Mouse (Mus musculus): ENCODE data around the gene Eif3k. TPM values are rescaled to one million over a fixed set of nuclear protein-coding genes. Genes with fewer than 3 reads are reported as not detected.
A peak's percentile ranks its signal among the peaks of the same experiment; 100 is the strongest.

The Eif3k gene
- polyA plus RNA-seq, 1 experiment = 228 TPM

DNA sequence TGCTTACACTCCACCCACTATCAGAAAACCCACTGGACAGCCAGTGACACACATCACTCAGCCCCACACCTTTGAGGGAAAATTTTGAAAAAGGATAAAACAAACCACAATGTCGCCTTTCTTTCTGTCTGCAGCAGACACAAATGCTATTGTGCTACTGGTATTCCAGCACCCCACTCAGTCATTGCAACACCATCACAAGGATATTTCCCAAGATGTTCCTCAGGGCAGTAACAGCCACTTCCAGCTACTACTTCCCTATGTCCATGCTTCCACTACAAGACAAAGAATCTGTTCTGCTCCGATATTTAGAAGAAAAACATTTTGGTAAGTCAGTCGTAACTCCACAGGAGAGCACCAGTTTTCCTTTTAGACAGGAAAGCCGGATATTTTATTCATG is 26.9 kb downstream of the Eif3k start:
- Histone ChIP-seq H3K4me3 (ENCODE audit: insufficient read depth, low read length) (no peak overlapping the region), H3K27ac (ENCODE audit: insufficient read depth, low read depth, low read length) (peak overlapping the region; percentile 39), H3K4me1 (ENCODE audit: control insufficient read depth, insufficient read depth, low read length) (peaks cover 75% of the 10 kb centered on the region)
- no peak for TF ChIP-seq CTCF (IDR thresholded peaks at IDR 0.05; ENCODE audit: low read depth, low read length)
- no peak for TF ChIP-seq POLR2A (IDR thresholded peaks at IDR 0.05; ENCODE audit: borderline replicate concordance, low read depth, low read length)

DNA sequence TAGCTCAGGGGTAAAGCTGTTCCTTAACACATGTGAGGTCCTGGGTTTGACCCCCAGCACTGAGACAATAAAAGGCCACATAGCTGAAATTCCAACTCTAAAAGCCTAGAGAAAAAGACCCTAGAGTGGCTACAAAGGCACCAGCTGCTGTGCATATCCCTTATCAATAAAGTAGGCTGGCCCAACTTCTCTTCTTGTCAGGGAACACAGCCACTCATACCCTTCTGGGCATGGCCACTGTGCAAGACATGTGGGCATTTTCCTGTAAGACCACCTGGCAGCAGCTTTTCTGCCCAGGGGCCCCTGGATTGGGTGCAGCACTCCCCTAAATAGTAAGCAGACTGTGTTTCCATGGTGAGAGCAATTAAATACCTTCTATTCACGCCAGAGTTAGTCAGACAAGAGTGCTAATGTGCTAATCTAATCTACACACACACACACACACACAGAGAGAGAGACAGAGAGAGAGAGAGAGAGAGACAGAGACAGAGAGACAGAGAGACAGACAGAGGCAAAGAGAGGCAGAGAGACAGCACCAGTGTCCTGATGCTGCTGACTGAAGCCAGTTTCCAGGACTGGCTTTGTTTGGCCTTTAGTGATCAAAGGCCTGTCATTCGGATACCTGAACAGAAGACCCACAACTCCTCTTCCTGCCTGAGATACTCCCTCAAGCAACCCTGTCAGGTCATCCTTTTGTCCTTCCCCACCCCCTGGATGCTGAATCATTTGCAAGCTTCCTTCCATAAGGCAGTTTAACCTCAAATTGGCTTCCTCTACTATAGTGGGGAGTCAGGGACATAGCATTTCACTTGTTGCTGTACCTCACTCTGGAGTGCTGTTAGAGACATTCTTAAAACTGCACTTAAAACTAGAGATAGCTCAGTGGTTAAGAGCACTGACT is 27.9 kb downstream of the Eif3k start:
- Histone ChIP-seq H3K4me1 (ENCODE audit: control insufficient read depth, insufficient read depth, low read length) (peaks cover 70% of the 10 kb centered on the region), H3K27ac (ENCODE audit: insufficient read depth, low read depth, low read length) (no peak overlapping the region), H3K4me3 (ENCODE audit: insufficient read depth, low read length) (no peak overlapping the region)
- TF ChIP-seq POLR2A (IDR thresholded peaks at IDR 0.05; ENCODE audit: borderline replicate concordance, low read depth, low read length) = no peak

DNA sequence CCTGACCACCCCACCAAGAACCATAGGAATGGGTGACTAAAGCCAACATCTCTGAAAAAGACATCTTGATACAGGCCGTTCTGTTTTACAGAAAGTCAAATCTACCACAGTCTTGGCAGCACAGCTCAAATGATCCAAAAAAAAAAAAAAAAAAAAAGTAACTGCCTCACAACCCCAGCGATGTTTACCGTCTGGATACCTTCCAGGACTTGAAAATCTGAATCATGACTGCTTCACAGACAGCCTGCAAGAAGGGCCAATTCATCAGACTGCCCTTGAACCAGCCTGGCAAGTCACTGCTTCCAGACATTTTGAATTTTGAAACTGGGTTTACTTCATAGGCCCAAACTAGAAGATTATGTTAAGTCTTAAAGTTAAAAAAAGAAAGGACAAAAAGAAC is 28.9 kb downstream of the Eif3k start:
- H3K27ac ChIP-seq (ENCODE audit: insufficient read depth, low read depth, low read length) = no peak overlapping the region
- TF ChIP-seq POLR2A (IDR thresholded peaks at IDR 0.05; ENCODE audit: borderline replicate concordance, low read depth, low read length) (no peak), CTCF (IDR thresholded peaks at IDR 0.05; ENCODE audit: low read depth, low read length) (no peak)
- no peak overlapping the region for H3K4me3 ChIP-seq (ENCODE audit: insufficient read depth, low read length)
- H3K4me1 ChIP-seq (ENCODE audit: control insufficient read depth, insufficient read depth, low read length) = peaks cover 64% of the 10 kb centered on the region

DNA sequence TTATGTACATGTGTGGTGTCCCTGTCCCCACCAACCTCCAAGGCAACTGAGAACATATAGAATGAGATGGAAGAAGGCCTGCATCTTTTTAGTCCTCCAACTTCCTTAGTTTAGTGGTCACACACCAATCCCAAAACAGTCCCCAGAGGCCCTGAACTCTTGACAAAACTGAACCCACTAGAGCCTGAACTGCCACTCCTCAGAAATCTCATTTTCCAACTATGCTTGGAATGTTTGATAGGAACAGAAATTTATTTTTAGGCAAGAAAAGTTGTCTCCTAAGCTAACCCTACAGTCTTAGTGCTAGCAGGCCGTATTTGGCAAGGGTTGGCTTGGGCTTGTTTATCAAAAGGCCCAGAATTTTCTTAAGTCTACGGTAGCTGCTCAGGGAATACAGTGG is 29.9 kb downstream of the Eif3k start:
- Histone ChIP-seq H3K4me3 (ENCODE audit: insufficient read depth, low read length) (no peak overlapping the region), H3K27ac (ENCODE audit: insufficient read depth, low read depth, low read length) (no peak overlapping the region), H3K4me1 (ENCODE audit: control insufficient read depth, insufficient read depth, low read length) (peaks cover 66% of the 10 kb centered on the region)
- no peak for TF ChIP-seq POLR2A (IDR thresholded peaks at IDR 0.05; ENCODE audit: borderline replicate concordance, low read depth, low read length)
- TF ChIP-seq CTCF (IDR thresholded peaks at IDR 0.05; ENCODE audit: low read depth, low read length) = no peak

DNA sequence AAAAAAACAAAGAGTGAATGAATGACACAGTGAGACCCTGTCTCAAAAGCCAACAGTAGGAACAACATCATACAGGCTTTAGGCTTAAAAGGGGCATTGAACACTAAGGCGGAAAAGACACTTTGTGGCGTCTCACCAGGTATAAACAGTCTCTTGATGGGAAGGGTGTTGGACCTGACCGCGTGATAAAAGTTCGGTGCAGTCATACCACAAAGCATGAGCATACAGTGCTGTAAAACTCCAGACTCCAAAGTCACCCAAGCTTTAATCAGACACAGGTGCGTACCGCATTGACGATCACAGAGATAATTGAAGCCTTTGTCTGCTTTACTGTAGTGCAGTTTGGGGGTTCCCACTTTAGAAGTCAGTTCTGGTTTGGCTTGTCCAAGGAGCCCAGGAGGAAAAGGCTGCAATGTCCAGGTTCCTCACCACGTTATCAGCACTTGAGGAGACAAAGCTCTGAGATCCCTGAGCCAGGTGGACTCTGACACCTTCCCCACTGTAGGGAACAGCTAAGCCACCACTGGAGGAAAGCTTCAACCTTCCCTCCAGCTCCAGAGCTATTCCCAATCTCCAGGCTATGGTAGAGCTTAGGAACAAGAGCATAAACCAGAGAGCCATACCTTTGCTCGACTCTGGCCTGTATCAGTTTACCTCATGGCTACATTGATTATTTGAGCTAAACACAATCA is 31.2 kb downstream of the Eif3k start:
- peaks cover 74% of the 10 kb centered on the region for H3K4me1 ChIP-seq (ENCODE audit: control insufficient read depth, insufficient read depth, low read length)

DNA sequence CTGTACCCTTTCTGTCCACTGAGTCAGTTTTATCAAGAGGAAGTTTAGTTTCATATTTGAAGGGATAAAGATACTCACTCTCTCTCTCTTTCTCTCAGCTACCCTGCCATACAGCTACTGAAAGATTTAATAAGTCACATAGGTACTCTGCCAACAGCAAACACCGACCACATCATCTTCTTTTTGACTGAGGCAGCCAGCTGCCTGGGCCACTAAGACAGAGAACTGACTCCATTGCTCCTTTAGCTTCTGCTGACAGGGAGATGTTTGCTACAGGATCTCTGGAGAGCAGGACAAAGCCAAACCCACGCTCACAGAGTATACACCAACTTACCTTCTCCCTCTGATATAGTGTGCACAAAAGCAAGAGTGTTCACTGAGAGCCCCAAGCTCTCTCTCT is 32.4 kb downstream of the Eif3k start:
- TF ChIP-seq POLR2A (IDR thresholded peaks at IDR 0.05; ENCODE audit: borderline replicate concordance, low read depth, low read length) (no peak), CTCF (IDR thresholded peaks at IDR 0.05; ENCODE audit: low read depth, low read length) (no peak)
- Histone ChIP-seq H3K4me1 (ENCODE audit: control insufficient read depth, insufficient read depth, low read length) (peaks cover 72% of the 10 kb centered on the region), H3K27ac (ENCODE audit: insufficient read depth, low read depth, low read length) (no peak overlapping the region), H3K4me3 (ENCODE audit: insufficient read depth, low read length) (no peak overlapping the region)

More for the DNA sequence above, 31.2 kb downstream of the Eif3k start:
- Histone ChIP-seq H3K4me3 (ENCODE audit: insufficient read depth, low read length) (no peak overlapping the region), H3K27ac (ENCODE audit: insufficient read depth, low read depth, low read length) (no peak overlapping the region)
- TF ChIP-seq POLR2A (IDR thresholded peaks at IDR 0.05; ENCODE audit: borderline replicate concordance, low read depth, low read length) (no peak), CTCF (IDR thresholded peaks at IDR 0.05; ENCODE audit: low read depth, low read length) (no peak)

DNA sequence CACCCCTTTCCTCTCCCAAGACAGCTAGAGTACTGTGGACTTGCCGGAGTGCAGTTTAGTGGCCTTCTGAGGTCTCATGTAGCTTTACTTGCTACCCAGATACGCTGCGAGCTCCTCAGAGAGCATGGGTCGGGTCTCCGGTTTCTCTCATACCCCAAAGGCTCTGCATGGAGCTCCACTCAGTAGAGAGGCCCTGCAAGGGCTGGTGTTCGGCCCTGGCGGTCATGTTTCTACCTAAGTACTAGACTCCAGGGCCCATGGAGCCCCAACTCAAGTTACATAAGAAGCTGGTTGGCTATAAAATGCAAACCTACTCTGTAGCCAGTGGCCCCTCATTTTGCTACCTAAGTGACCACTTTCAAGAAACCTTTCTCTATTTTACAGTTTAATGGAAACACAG is 32.9 kb downstream of the Eif3k start:
- Histone ChIP-seq H3K27ac (ENCODE audit: insufficient read depth, low read depth, low read length) (no peak overlapping the region), H3K4me1 (ENCODE audit: control insufficient read depth, insufficient read depth, low read length) (peaks cover 70% of the 10 kb centered on the region), H3K4me3 (ENCODE audit: insufficient read depth, low read length) (no peak overlapping the region)
- TF ChIP-seq CTCF (IDR thresholded peaks at IDR 0.05; ENCODE audit: low read depth, low read length) (no peak), POLR2A (IDR thresholded peaks at IDR 0.05; ENCODE audit: borderline replicate concordance, low read depth, low read length) (no peak)

DNA sequence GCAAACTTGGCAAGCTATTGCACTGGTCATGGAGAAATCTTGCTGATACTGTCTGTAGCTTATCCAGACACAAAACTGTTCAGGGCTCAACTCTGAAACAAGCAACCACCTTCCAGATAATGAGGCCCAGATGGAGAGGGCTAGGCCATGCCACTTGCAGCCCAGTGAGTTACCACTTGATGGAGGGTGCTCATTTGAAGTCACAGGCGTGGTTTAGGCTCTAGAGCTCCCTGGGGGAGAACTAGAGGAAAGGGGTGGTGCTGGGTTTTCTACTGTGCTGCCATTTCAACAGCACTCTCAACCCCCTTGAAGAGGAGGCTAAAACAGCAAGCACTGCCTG is 35.4 kb downstream of the Eif3k start:
- Histone ChIP-seq H3K4me3 (ENCODE audit: insufficient read depth, low read length) (no peak overlapping the region), H3K27ac (ENCODE audit: insufficient read depth, low read depth, low read length) (no peak overlapping the region), H3K4me1 (ENCODE audit: control insufficient read depth, insufficient read depth, low read length) (peaks cover 49% of the 10 kb centered on the region)
- TF ChIP-seq CTCF (IDR thresholded peaks at IDR 0.05; ENCODE audit: low read depth, low read length) = no peak
- no peak for TF ChIP-seq POLR2A (IDR thresholded peaks at IDR 0.05; ENCODE audit: borderline replicate concordance, low read depth, low read length)

DNA sequence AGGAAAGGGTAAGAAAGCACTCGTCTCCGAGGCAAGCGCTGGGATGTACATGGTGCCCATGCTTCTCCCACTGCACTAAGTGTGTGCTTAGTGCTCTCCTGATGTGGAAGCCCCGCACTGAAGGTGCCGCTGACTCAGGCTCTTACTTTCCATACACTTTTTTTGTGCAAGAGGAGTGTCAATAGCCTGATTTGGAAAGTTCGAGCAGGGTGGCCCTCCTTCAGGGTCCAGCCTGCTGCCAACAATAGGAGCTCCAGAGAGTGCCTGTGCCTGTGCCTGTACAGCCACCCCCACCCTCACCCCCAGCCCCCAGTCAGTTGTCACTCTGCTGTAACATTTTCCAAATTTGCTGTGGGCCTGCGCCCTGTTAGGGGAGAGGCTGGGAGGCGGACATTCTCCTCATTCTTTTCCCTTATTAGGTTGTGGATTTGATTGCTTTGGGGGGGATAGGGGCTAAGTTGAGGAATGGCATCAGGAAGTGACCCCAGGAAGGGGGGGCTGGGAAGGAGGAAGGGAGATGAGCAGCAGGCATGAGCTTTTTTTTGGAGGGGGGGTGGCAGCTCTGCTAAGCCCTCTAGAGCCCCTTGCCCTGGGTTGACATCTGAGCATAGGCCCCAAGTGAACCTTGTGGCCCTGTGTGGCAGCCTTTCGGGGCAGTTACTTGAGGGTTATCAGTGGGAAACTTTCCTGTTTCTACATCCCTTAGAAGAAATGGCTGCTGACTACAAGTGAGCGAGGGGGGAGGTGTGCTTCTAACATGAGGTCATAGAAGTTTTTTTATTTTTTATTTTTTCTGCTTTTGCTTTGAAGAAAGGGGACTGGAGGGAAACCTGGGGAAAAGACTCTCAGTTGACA is 36.0 kb downstream of the Eif3k start:
- H3K4me3 ChIP-seq (ENCODE audit: insufficient read depth, low read length) = no peak overlapping the region
- TF ChIP-seq POLR2A (IDR thresholded peaks at IDR 0.05; ENCODE audit: borderline replicate concordance, low read depth, low read length) (no peak), CTCF (IDR thresholded peaks at IDR 0.05; ENCODE audit: low read depth, low read length) (no peak)
- no peak overlapping the region for H3K27ac ChIP-seq (ENCODE audit: insufficient read depth, low read depth, low read length)
- H3K4me1 ChIP-seq (ENCODE audit: control insufficient read depth, insufficient read depth, low read length) = peaks cover 44% of the 10 kb centered on the region

Measured in bone marrow macrophage, adult 2 months (primary cell).